Mouse (Mus musculus): ENCODE measurements around the gene Cntfr. TPM values are rescaled to one million over a fixed set of nuclear protein-coding genes. Genes with fewer than 3 reads are reported as not detected.

Cntfr gene
- total RNA-seq, 2 experiments from 2014 or later, result 120 to 127 TPM

- no peak overlapping the region for H3K4me3 ChIP-seq
- intact Hi-C loops (cut with DNase I), result loop anchor here (2.0 to 5.0 kb wide), 3 partner anchors 54 to 185 kb away; no protein-coding TSS in a partner anchor
- H3K27ac ChIP-seq, result peak overlapping the region; percentile 20; the same call in 1 of the 2 replicates
- no peak for DNase-seq (ENCODE audit: extremely low spot score in 1 of 2, low spot score in 2 of 2)
- TF ChIP-seq CTCF (IDR thresholded peaks at IDR 0.05), result no peak
Observed at GRCm38 (mm10) chr4:41653730-41654129, 43.2 kb downstream of the Cntfr start.

- intact Hi-C loops (cut with DNase I), result loop anchor here (2.0 to 5.0 kb wide), 3 partner anchors 54 to 184 kb away; no protein-coding TSS in a partner anchor
- Histone ChIP-seq H3K4me3 (no peak overlapping the region), H3K27ac (no peak overlapping the region)
- peak; percentile 70 to 75 for DNase-seq (ENCODE audit: extremely low spot score in 1 of 2, low spot score in 2 of 2)
- TF ChIP-seq CTCF (IDR thresholded peaks at IDR 0.05), result peak; percentile 88
Observed at GRCm38 (mm10) chr4:41653296-41653695, 43.6 kb downstream of the Cntfr start.

- no peak for DNase-seq (ENCODE audit: extremely low spot score in 1 of 2, low spot score in 2 of 2)
- intact Hi-C loops (cut with DNase I), result no loop called here
- Histone ChIP-seq H3K4me3 (no peak overlapping the region), H3K27ac (no peak overlapping the region)
- TF ChIP-seq CTCF (IDR thresholded peaks at IDR 0.05), result no peak
Observed at GRCm38 (mm10) chr4:41648627-41649026, 48.3 kb downstream of the Cntfr start.

GRCm38 (mm10) chr4:41648157-41648556 lies 48.7 kb downstream of the Cntfr start:
- TF ChIP-seq CTCF (IDR thresholded peaks at IDR 0.05), result no peak
- intact Hi-C loops (cut with DNase I), result no loop called here
- no peak overlapping the region for H3K27ac ChIP-seq

GRCm38 (mm10) chr4:41645488-41645887 lies 51.4 kb downstream of the Cntfr start:
- DNase-seq (ENCODE audit: extremely low spot score in 1 of 2, low spot score in 2 of 2), result no peak
- no peak overlapping the region for H3K27ac ChIP-seq
- intact Hi-C loops (cut with DNase I), result no loop called here
- no peak overlapping the region for H3K4me3 ChIP-seq
- TF ChIP-seq CTCF (IDR thresholded peaks at IDR 0.05), result peak; percentile 52

More at GRCm38 (mm10) chr4:41648157-41648556, 48.7 kb downstream of the Cntfr start:
- no peak for DNase-seq (ENCODE audit: extremely low spot score in 1 of 2, low spot score in 2 of 2)
- H3K4me3 ChIP-seq, result no peak overlapping the region

- no peak overlapping the region for H3K27ac ChIP-seq
Observed at GRCm38 (mm10) chr4:41641199-41641822, 55.6 kb downstream of the Cntfr start.

GRCm38 (mm10) chr4:41639913-41640507 lies 56.9 kb downstream of the Cntfr start, which contains the start of gene Enho:
TSS of gene Enho (minus strand) at chr4:41640324.
- no peak for TF ChIP-seq CTCF (IDR thresholded peaks at IDR 0.05)
- intact Hi-C loops (cut with DNase I), result no loop called here
- H3K27ac ChIP-seq, result peak within 1 kb of the TSS; percentile 83

More at GRCm38 (mm10) chr4:41641199-41641822, 55.6 kb downstream of the Cntfr start:
- intact Hi-C loops (cut with DNase I), result loop anchor here (1.0 kb wide), 1 partner anchor 72 kb away; the partner anchor contains the start of genes Dnaic1 and Fam219a
- H3K4me3 ChIP-seq, result no peak overlapping the region
- TF ChIP-seq CTCF (IDR thresholded peaks at IDR 0.05), result no peak
- no peak for DNase-seq (ENCODE audit: extremely low spot score in 1 of 2, low spot score in 2 of 2)

GRCm38 (mm10) chr4:41639214-41639841 lies 57.6 kb downstream of the Cntfr start:
- Histone ChIP-seq H3K4me3 (peak overlapping the region; percentile 74), H3K27ac (peak overlapping the region; percentile 83)
- intact Hi-C loops (cut with DNase I), result no loop called here
- no peak for DNase-seq (ENCODE audit: extremely low spot score in 1 of 2, low spot score in 2 of 2)
- no peak for TF ChIP-seq CTCF (IDR thresholded peaks at IDR 0.05)

More at GRCm38 (mm10) chr4:41639913-41640507, 56.9 kb downstream of the Cntfr start, which contains the start of gene Enho:
- DNase-seq (ENCODE audit: extremely low spot score in 1 of 2, low spot score in 2 of 2), result peak; percentile 95 to 98
- H3K4me3 ChIP-seq, result peak within 1 kb of the TSS; percentile 74

- no peak for TF ChIP-seq CTCF (IDR thresholded peaks at IDR 0.05)
- intact Hi-C loops (cut with DNase I), result no loop called here
- peak overlapping the region; percentile 74 for H3K4me3 ChIP-seq
- peak overlapping the region; percentile 83 for H3K27ac ChIP-seq
- no peak for DNase-seq (ENCODE audit: extremely low spot score in 1 of 2, low spot score in 2 of 2)
Observed at GRCm38 (mm10) chr4:41638828-41639213, 58.1 kb downstream of the Cntfr start.

- no peak for DNase-seq (ENCODE audit: extremely low spot score in 1 of 2, low spot score in 2 of 2)
- TF ChIP-seq CTCF (IDR thresholded peaks at IDR 0.05), result no peak
- Histone ChIP-seq H3K4me3 (peak overlapping the region; percentile 74; the same call in 1 of the 2 replicates), H3K27ac (no peak overlapping the region; the same call in 1 of the 2 replicates)
- intact Hi-C loops (cut with DNase I), result no loop called here
Observed at GRCm38 (mm10) chr4:41638186-41638731, 58.6 kb downstream of the Cntfr start.

- no peak for DNase-seq (ENCODE audit: extremely low spot score in 1 of 2, low spot score in 2 of 2)
- Histone ChIP-seq H3K27ac (no peak overlapping the region), H3K4me3 (no peak overlapping the region)
- TF ChIP-seq CTCF (IDR thresholded peaks at IDR 0.05), result no peak
- intact Hi-C loops (cut with DNase I), result no loop called here
Observed at GRCm38 (mm10) chr4:41636882-41637635, 59.8 kb downstream of the Cntfr start.
